Comparison of ENCODE assay signal across 16 mouse cellular contexts in genomic region chr16:30693206-30693605, GRCm38 (mm10).
"Had no signal": no experiment of that assay in that cellular context is flagged by ENCODE, and none has a peak within 500 bp of the region (broad histone marks: within the 10 kb centered on the region; RNA-seq: fewer than 3 reads in every experiment).

No protein-coding gene starts in this region.

- H3K4me3 ChIP-seq: limb, embryonic 13.5 days; liver, embryonic 15.5 days; midbrain, embryonic 15.5 days; neural tube, embryonic 13.5 days had no signal

- DNase-seq: layer of hippocampus, adult 9-11 months; layer of hippocampus, postnatal 36 days; lung, adult 2 months; lung, postnatal 4 days; retina, postnatal 1 day; right cerebral cortex, postnatal 4 days; spleen, adult 18-20 months; thymus, adult 18-20 months; thymus, postnatal 14 days had no signal

- H3K4me2 ChIP-seq: limb, embryonic 13.5 days; liver, embryonic 11.5 days; liver, embryonic 15.5 days; midbrain, embryonic 11.5 days; midbrain, embryonic 15.5 days; neural tube, embryonic 13.5 days had no signal

- H3K9me3 ChIP-seq: limb, embryonic 13.5 days; liver, embryonic 15.5 days; midbrain, embryonic 15.5 days; neural tube, embryonic 13.5 days had no signal

- H3K36me3 ChIP-seq: limb, embryonic 13.5 days; liver, embryonic 15.5 days; midbrain, embryonic 15.5 days; neural tube, embryonic 13.5 days had no signal

- H3K4me1 ChIP-seq: liver, embryonic 15.5 days; midbrain, embryonic 15.5 days had no signal

- H3K9ac ChIP-seq: limb, embryonic 13.5 days; liver, embryonic 15.5 days; midbrain, embryonic 15.5 days; neural tube, embryonic 13.5 days had no signal

- H3K27ac ChIP-seq: limb, embryonic 13.5 days; liver, embryonic 15.5 days; midbrain, embryonic 15.5 days; neural tube, embryonic 13.5 days had no signal

- H3K27me3 ChIP-seq: liver, embryonic 15.5 days; midbrain, embryonic 15.5 days; neural tube, embryonic 13.5 days had no signal

- ATAC-seq: lung, postnatal 0 days; midbrain, embryonic 15.5 days had no signal
